Mouse (Mus musculus) kidney, postnatal 0 days (tissue): Measurements from ENCODE around the gene Tspan32. TPM values are rescaled to one million over a fixed set of nuclear protein-coding genes. Genes with fewer than 3 reads are reported as not detected.
A peak's percentile ranks its signal among the peaks of the same experiment; 100 is the strongest.

Source experiments
- ATAC-seq: fragments of 200-750 bp; cut with Nextera tagmentation; replicated peaks from 2 replicates; pipeline ENCODE4 v1.8.0; 2017; ENCODE audit warnings: low read depth, moderate number of reproducible peaks, moderate TSS enrichment, moderate library complexity; ENCODE audit not compliant: low FRiP score
- DNase-seq: peaks from one replicate; pipeline ENCODE4 v3.0.0-alpha.2; 2016; ENCODE audit warnings: low spot score
- H3K27ac ChIP-seq: fragments of 300-500 bp; sonication (generic); 2 replicates; pipeline ENCODE4 v1.5.1; 2014; ENCODE audit warnings: mild to moderate bottlenecking
- H3K27me3 ChIP-seq: fragments of 300-500 bp; sonication (generic); 2 replicates; pipeline ENCODE4 v1.6.1; 2014; ENCODE audit warnings: low read length, mixed read lengths; ENCODE audit not compliant: insufficient read depth
- H3K36me3 ChIP-seq: fragments of 300-500 bp; sonication (generic); 2 replicates; pipeline ENCODE4 v1.6.1; 2014; ENCODE audit warnings: low read length, mixed read lengths; ENCODE audit not compliant: insufficient read depth
- H3K4me1 ChIP-seq: fragments of 300-500 bp; sonication (generic); replicated peaks from 2 replicates; pipeline ENCODE4 v1.6.1; 2014; ENCODE audit warnings: antibody characterized with exemption, low read length, mixed read lengths; ENCODE audit not compliant: insufficient read depth
- H3K4me2 ChIP-seq: fragments of 300-500 bp; sonication (generic); 2 replicates; pipeline ENCODE4 v1.6.1; 2014; ENCODE audit warnings: mild to moderate bottlenecking, low read length, moderate library complexity, mixed read lengths
- H3K4me3 ChIP-seq: fragments of 300-500 bp; sonication (generic); replicated peaks from 2 replicates; pipeline ENCODE4 v1.5.1; 2014; ENCODE audit warnings: low read depth, low read length
- H3K9ac ChIP-seq: fragments of 300-500 bp; sonication (generic); 2 replicates; pipeline ENCODE4 v1.6.1; 2014; ENCODE audit warnings: low read depth, low read length
- H3K9me3 ChIP-seq: fragments of 300-500 bp; sonication (generic); replicated peaks from 2 replicates; pipeline ENCODE4 v1.6.1; 2016; ENCODE audit warnings: low read length, inconsistent platforms, mixed read lengths
- CTCF ChIP-seq: IDR thresholded peaks from 2 replicates; pipeline ENCODE4 v1.5.1; 2016; ENCODE audit warnings: antibody characterized with exemption, low read depth, mild to moderate bottlenecking, moderate library complexity
- WGBS: fragments of 180-500 bp; shearing (Covaris S2); extraction: QIAGEN DNeasy Blood & Tissue Kit; methylation state at CpG from one replicate; pipeline ENCODE4 v1.1.7; 2014; 5-methylcytosine and 5-hydroxymethylcytosine counted together
- polyA plus RNA-seq: library from polyadenylated mRNA; unstranded; fragments of >200 nt; fragmentation: Nextera tagmentation; extraction: Ambion mirVana; gene quantifications from 2 replicates; pipeline ENCODE4 v1.2.1, GENCODE M21; 2015

Tspan32 gene
- polyA plus RNA-seq, 1 experiment from 2014 or later = 1.1 TPM

DNA sequence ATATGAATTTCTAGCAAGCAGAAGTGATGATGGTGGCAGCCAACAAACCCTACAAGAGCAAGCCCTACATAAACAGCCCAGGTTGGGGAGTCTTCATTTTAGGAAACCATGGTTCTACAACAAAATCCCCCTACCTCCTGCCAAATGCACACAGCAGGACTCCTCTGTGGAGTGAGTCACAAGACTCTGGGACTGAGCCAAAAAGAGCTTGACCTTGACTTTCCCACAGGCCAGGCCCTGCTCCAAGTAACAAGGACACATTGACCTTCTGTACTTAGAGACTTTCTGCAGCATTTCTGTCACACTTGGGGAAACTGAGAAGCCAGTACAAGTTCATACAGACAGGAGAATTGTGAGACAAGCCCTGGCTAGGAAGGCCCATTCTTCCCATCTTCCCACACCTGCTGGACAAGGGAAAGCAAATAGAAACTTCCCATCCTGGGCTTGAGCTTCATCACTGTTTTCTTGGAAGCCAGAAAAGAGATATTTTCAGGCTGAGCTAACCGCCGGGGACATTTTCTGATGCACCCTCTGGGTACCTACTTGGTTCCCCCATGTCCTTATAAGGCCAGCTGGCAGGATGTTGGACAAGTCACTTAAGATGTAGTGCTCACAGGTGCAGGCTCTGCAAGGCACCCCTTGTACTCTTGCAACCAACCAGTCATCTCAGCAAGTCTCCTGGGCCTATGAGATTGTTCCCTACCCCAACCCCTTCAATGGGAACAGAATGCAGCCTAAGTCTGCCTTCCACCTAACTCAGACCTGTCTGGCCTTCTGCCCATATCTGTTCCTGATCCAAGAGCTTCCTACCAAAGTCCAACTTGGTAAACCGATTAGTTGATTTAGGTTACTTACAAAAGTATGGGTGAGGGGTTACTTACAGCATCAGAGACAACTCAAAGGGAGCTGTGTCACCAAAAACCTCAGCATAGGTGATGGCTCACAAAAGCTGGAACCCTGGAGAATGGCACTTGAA lies 45.3 kb downstream of the Tspan32 start:
- H3K36me3 ChIP-seq = no peaks in the 10 kb centered on the region
- H3K27me3 ChIP-seq = no peaks in the 10 kb centered on the region
- H3K4me1 ChIP-seq = peaks cover 12% of the 10 kb centered on the region; the same call in 1 of the 2 replicates
- no peak for ATAC-seq
- H3K9ac ChIP-seq = no peak overlapping the region
- H3K4me2 ChIP-seq = no peak overlapping the region
- DNase-seq = no peak
- WGBS = 96% methylated on average over 3 of the region's 3 CpGs
- no peaks in the 10 kb centered on the region for H3K9me3 ChIP-seq
- no peak overlapping the region for H3K27ac ChIP-seq
- no peak for TF ChIP-seq CTCF
- no peak overlapping the region for H3K4me3 ChIP-seq

DNA sequence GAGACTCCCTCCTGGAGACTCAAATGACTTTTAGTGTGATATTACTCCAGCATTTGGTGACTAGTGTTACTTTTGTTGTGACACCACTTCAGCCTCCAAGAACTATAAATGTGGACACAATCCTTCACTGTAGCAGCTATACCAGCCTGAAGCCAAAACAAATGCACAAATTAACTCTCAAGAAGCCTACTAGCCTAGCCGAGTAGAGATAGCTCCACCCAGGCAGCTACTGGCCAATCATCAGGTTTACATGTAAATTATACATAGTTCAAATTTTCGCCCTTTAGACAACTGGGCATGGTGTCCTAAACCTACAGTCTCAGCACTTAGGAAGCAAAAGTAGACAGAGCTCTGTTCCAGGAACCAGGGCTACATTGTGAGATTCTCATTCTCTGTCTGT lies 46.5 kb downstream of the Tspan32 start:
- H3K4me1 ChIP-seq = peaks cover 19% of the 10 kb centered on the region; the same call in 1 of the 2 replicates
- no peaks in the 10 kb centered on the region for H3K36me3 ChIP-seq
- no peaks in the 10 kb centered on the region for H3K9me3 ChIP-seq
- TF ChIP-seq CTCF = no peak
- no peaks in the 10 kb centered on the region for H3K27me3 ChIP-seq
- H3K27ac ChIP-seq = no peak overlapping the region
- ATAC-seq (no peak), DNase-seq (no peak)
- no peak overlapping the region for H3K9ac ChIP-seq
- H3K4me2 ChIP-seq = no peak overlapping the region
- H3K4me3 ChIP-seq = no peak overlapping the region
- 51% methylated on average over 2 of the region's 2 CpGs for WGBS

- H3K4me1 ChIP-seq = peaks cover 24% of the 10 kb centered on the region
- H3K27ac ChIP-seq = peak within 1 kb of the TSS; percentile 95
- TF ChIP-seq CTCF = no peak
- peak within 1 kb of the TSS; percentile 98 for H3K4me3 ChIP-seq
- peak; percentile 83 for ATAC-seq
- H3K36me3 ChIP-seq = no peaks in the 10 kb centered on the region
- H3K4me2 ChIP-seq = peak within 1 kb of the TSS; percentile 79
- H3K9ac ChIP-seq = peak within 1 kb of the TSS; percentile 97
- no peaks in the 10 kb centered on the region for H3K27me3 ChIP-seq
- DNase-seq = peak; percentile 85
- 0% methylated on average over 36 of the region's 37 CpGs for WGBS
- no peaks in the 10 kb centered on the region for H3K9me3 ChIP-seq
Observed at GRCm38 (mm10) chr7:143052626-143053007, 47.8 kb downstream of the Tspan32 start, which contains the start of gene Cd81. TSS of gene Cd81 (plus strand) at chr7:143052739.

- peak overlapping the region; percentile 79 for H3K4me2 ChIP-seq
- peaks cover 30% of the 10 kb centered on the region for H3K4me1 ChIP-seq
- WGBS = under 1% methylated on average over 46 of the region's 46 CpGs
- peak overlapping the region; percentile 97 for H3K9ac ChIP-seq
- H3K27me3 ChIP-seq = no peaks in the 10 kb centered on the region
- H3K9me3 ChIP-seq = no peaks in the 10 kb centered on the region
- DNase-seq (peak; percentile 75), ATAC-seq (peak; percentile 64)
- H3K27ac ChIP-seq = peak overlapping the region; percentile 95
- no peaks in the 10 kb centered on the region for H3K36me3 ChIP-seq
- TF ChIP-seq CTCF = peak; percentile 38; the same call in 1 of the 2 replicates
- peak overlapping the region; percentile 98 for H3K4me3 ChIP-seq
Observed at GRCm38 (mm10) chr7:143053008-143053899, 48.4 kb downstream of the Tspan32 start.

DNA sequence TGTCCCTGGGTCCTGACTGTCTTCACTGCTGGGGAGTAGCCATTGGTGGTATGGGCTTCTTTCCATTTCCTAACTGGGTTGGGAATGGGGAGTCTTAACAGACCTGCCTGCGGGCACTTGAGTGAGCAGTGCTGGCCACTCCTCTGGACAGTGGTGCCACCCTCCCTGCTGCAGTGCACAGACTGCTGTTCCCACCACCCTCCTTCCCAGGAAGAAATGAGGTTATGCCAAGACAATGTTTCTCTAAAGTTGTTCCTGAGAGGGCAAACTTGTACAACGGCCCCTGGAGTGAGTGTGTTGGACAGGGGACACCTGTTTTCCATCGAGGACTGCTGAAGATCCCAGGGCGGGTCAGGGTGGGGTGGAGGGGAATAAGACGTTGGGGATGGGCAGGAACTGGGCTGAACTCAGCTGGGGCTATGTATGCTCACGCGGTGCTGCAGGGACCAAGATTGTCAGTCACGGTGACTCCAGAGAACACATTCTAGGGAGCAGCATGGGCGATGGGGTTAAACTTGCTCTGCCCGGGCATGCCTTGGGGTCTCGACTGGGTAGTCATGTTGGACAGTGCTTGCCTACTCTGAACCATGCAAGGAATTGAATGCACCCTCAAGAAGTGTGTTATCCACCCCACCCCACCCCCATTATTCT lies 49.2 kb downstream of the Tspan32 start:
- no peaks in the 10 kb centered on the region for H3K36me3 ChIP-seq
- 26% methylated on average over 11 of the region's 11 CpGs for WGBS
- H3K9ac ChIP-seq = peak overlapping the region; percentile 97
- peak overlapping the region; percentile 98 for H3K4me3 ChIP-seq
- H3K9me3 ChIP-seq = no peaks in the 10 kb centered on the region
- peak overlapping the region; percentile 95 for H3K27ac ChIP-seq
- DNase-seq (no peak), ATAC-seq (no peak)
- H3K4me1 ChIP-seq = peaks cover 35% of the 10 kb centered on the region
- H3K27me3 ChIP-seq = no peaks in the 10 kb centered on the region
- no peak for TF ChIP-seq CTCF
- peak overlapping the region; percentile 79 for H3K4me2 ChIP-seq

DNA sequence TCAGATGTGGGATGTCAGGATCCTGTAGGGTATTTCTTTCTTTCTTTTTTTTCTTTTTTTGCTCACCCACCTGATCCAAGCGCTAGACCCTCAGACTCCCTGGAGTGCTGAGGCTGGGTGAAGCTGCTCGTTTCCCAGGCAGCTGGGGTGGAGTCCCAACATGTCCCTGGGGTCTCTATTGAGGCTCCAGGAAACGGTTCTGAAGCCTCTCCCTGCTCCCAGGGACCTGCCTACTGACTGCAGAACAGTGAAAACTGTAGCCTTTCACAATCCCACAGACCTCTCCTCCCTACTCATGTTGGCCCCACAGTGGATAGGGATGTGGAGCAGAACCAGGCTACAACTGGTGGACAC lies 49.7 kb downstream of the Tspan32 start:
- WGBS = 33% methylated on average over 3 of the region's 3 CpGs
- Histone ChIP-seq H3K4me1 (peaks cover 39% of the 10 kb centered on the region), H3K27ac (peak overlapping the region; percentile 8; the same call in 1 of the 2 replicates), H3K9ac (peak overlapping the region; percentile 38; the same call in 1 of the 2 replicates), H3K4me2 (peak overlapping the region; percentile 79), H3K9me3 (no peaks in the 10 kb centered on the region), H3K4me3 (peak overlapping the region; percentile 98), H3K36me3 (0 out of 2 replicates have a peak, but pooled peaks cover 3% of the 10 kb centered on the region), H3K27me3 (no peaks in the 10 kb centered on the region)
- no peak for TF ChIP-seq CTCF
- ATAC-seq = no peak
- DNase-seq = no peak
